Mouse (Mus musculus) kidney, adult 18-20 months (tissue): ENCODE results near the gene Fndc10.
"Not testable (repeated sequence)": the region's sequence is repeated elsewhere in the genome, so short reads cannot be mapped to it uniquely, and the experiment has no call there.

Experiments used
- DNase-seq: peaks from one replicate; pipeline ENCODE4 v3.0.0; 2021

Fndc10 gene

DNA sequence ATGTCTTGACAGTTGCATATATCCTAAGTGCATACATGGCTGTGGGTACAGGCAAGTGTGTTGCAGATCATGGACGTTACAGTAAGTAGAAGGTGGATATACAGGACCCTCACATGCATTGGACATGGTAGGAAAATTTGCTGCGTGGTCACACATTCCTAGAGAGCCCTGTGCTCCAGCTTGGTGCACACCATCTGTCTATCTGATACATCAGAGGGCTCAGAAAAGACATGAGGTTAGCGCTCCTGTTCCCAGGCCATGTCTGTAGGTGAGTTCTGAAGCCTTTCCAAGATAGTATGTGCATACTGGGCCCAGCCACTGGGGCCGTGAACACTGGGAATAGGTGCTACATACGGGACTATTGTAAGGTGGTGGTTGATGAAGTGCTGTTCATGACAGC lies 42.3 kb downstream of the Fndc10 start:
- DNase-seq = no peak

DNA sequence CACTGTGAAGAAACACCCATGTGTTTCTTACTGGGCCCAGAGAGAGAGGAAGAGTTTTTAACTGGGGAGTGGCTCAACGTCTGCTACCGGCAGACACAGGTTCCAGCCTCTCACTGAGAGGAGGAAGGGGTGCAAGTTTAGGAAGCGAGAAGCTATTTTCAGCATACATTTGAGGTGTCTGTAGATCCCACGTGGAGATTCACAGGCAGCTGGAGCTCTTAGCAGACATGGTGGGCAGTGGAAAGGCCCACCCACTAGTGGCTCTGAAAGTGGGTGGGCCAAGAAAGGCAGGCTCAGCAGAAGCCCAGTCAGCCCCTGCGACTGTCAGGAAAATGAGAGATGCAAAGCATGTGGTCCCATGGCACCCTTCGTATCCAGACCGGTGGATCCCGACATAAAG lies 44.1 kb downstream of the Fndc10 start:
- DNase-seq = no peak

DNA sequence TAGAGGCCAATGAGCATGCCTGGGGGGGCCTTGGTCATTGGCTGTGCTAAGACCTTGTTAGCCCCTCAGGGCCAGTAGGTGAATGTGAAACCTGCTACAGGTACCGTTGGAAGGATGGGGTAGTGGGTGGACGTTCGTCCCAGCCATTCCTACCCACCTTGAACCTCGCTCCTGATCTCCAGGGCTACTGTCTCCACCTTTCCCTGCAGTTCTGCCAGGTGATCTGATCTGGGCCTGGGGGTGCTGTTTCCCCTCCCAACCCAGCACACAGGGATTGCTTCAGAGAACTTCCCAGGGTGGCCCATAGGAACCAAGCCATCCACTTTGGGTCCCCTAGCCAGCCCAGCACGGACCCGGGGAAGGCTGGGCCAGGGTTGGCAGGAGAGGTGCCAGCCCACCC lies 45.0 kb downstream of the Fndc10 start:
- DNase-seq = no peak

DNA sequence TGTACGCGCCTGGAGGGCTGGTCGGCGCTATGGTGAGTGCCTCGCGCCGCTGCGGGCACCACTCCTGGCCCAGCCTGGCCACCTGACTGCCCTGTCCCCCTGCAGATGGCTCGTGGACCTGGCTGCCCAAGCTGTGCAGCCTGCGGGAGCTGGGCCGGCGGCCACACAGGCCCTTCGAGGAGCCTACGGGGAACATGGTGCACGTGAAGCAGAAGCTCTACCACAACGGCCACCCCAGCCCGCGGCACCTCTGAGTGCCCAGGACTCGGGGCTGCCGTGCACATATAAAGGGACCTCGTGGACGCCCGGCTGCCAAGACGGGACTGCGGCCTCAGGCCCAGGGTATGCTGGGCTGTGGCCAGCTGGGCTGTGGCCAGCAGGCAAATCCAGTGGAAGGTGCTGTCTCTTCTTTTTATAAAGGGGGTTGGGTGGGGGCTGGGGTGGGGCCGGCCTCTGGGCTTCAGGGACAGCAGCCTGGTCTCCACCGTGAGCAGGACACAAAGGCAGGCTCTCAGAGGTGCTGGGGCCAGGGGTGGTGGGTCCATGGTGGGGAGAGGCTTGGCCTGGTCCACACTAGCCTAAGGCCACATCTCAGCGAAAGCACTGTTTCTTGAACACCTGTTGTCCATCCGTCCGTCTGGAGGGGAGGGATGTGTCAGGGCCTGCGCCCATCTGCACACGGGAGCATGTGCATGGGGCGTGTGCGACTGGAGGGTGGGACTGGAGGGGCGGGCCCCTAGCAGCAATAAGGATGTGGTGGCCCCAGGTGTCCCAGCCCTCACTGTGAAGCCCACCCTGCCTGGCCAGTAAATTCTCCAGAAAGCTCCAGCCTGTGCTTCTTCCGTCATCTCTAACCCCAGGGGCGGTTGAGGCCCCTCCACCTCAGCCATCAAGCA lies 45.8 kb downstream of the Fndc10 start:
- peak; percentile 44 for DNase-seq

DNA sequence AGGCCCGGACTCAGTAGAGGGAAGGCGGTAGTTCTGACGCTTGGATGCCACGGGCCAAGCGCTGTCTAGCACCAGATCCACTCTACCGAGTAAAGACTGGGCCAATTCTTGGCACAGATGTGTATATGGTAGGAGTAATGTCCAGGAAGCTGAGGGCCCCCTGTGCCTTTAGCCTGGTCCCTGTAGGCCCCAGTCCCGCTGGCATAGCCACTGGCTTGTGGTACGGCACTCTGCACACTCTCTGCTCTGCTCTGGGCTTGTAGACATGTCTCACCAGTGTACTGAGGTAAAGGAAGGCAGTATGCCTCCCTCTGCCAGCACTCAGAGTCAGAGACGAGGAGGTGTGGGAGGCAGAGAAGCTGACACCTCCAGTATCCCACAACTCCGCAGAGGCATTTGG lies 46.5 kb downstream of the Fndc10 start:
- DNase-seq = not testable (repeated sequence)

DNA sequence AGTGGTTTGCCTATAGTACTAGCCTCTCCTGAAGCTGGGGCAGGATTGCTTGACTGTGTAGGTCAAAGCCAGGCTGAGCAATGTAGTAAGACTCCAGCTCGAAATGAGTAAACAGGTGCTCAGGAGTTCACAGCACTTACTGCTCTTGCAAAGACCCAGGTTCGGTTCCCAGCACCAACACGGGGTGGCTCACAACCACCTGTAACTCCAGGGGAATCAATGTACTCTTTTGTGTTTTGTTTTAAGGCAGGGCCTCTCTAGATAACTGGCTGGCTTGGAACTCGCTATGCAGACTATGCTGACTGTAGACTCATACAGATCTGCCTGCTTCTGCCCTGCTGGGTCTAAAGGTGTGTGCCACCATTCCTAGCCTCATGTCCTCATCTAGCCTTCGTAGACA lies 48.5 kb downstream of the Fndc10 start:
- DNase-seq = no peak

DNA sequence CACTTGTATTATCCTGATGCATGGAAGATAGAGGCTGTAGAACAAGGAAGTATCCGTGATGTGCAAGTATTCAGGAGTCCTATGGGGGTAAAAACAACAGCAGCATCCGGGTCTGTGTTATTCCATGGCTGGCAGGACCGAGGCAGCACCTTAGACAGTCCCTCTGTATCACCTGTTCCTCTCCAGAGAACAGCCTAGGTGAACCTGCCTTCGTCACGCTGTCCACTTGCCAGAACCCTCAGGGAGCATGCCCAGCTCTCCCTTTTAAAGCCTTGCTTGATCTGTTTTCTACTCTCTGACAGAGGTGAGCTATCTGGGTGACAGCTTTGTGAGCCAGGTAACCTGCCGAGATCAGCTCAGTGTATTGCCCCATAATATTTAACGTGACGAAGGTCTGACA lies 50.3 kb downstream of the Fndc10 start:
- no peak for DNase-seq

DNA sequence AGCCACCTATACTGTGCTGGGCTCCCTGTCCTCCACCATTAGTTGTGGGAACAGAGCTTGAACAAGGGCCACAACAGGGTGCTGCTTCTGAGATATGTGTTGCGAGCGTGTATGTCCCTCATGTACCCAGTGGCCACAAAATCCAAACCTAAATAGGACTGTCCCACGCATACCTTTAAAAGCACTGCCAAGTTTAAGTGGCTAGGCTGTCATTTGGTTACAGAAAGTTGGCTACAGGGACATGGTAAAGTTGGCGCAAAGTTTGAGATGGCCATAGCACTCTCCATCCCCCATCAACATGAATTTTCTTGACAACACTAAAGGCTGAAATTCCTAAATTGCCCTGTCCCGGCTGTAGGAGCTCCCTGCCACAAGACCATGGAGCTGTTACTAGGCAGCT lies 51.0 kb downstream of the Fndc10 start:
- DNase-seq = no peak
